Mouse (Mus musculus) brown adipose tissue, adult 24 weeks (tissue): ENCODE results near the gene Cryba2. TPM values are rescaled to one million over a fixed set of nuclear protein-coding genes. Genes with fewer than 3 reads are reported as not detected.

Experiments used
- polyA plus RNA-seq: library from polyadenylated mRNA; stranded (reverse); fragments of >200 nt; gene quantifications from 2 replicates; pipeline ENCODE4 v1.2.4, GENCODE M21; 2012; ENCODE audit not compliant: missing spikeins, insufficient read depth, insufficient read length

Gene Cryba2
- polyA plus RNA-seq, 1 experiment, result not detected

Other genes starting within 250 kb of the Cryba2 start
- gene Ttll4, start 231.4 kb downstream of the Cryba2 start, polyA plus RNA-seq, result 6.2 and 9.6 TPM in 2 replicates
- 40.2 and 90.5 TPM in 2 replicates for gene Cyp27a1, start 179.6 kb downstream of the Cryba2 start, polyA plus RNA-seq
- gene Prkag3, start 143.9 kb downstream of the Cryba2 start, polyA plus RNA-seq, result 0.59 and 1.3 TPM in 2 replicates
- gene Wnt6, start 121.3 kb downstream of the Cryba2 start, polyA plus RNA-seq, result not detected in 2 replicates
- gene Wnt10a, start 101.6 kb downstream of the Cryba2 start, polyA plus RNA-seq, result not detected in 2 replicates
- not detected in 2 replicates for gene Cdk5r2, start 38.2 kb downstream of the Cryba2 start, polyA plus RNA-seq
- gene Fev, start 7.7 kb downstream of the Cryba2 start, polyA plus RNA-seq, result not detected in 2 replicates
- gene Cfap65, start 42.5 kb upstream of the Cryba2 start, polyA plus RNA-seq, result not detected in 2 replicates
- not detected in 2 replicates for gene Ihh, start 58.5 kb upstream of the Cryba2 start, polyA plus RNA-seq
- gene Nhej1, start 232.1 kb upstream of the Cryba2 start, polyA plus RNA-seq, result 7.3 and 8.2 TPM in 2 replicates
- not detected in 2 replicates for gene Slc23a3, start 240.7 kb upstream of the Cryba2 start, polyA plus RNA-seq
- gene Cnppd1, start 249.6 kb upstream of the Cryba2 start, polyA plus RNA-seq, result 15.2 and 16.4 TPM in 2 replicates
- gene Retreg2, start 249.6 kb upstream of the Cryba2 start, polyA plus RNA-seq, result 30.7 and 39.4 TPM in 2 replicates